Mouse (Mus musculus) B cell, adult 2 months (primary cell): ENCODE measurements at regions not wholly inside any gene's neighbourhood (a gene's known extent, or its start where the extent isn't known, plus 50 kb on each side); places are given as distances from the start of the nearest gene placed in this dataset.

Source experiments
- DNase-seq, 2 experiments: peaks; one replicate each; pipeline ENCODE4 v3.0.0; 2022

- no peak for DNase-seq
These were observed 239.1 kb upstream of the Nfe2l3 start for GRCm38 (mm10) chr6:51193356-51193755.

GRCm38 (mm10) chr6:51196391-51196790, 236.1 kb upstream of the Nfe2l3 start:
- no peak for DNase-seq

- DNase-seq = no peak
These were observed 235.3 kb upstream of the Nfe2l3 start for GRCm38 (mm10) chr6:51197000-51197774.

GRCm38 (mm10) chr6:51200207-51200606, 232.3 kb upstream of the Nfe2l3 start:
- no peak for DNase-seq

- DNase-seq = no peak
These were observed 231.6 kb upstream of the Nfe2l3 start for GRCm38 (mm10) chr6:51200837-51201236.

GRCm38 (mm10) chr6:51204306-51204705, 228.2 kb upstream of the Nfe2l3 start:
- no peak for DNase-seq

GRCm38 (mm10) chr6:51205411-51205810, 227.1 kb upstream of the Nfe2l3 start:
- DNase-seq = no peak

- DNase-seq = peak; percentile 77 to 79
These were observed 225.6 kb upstream of the Nfe2l3 start for GRCm38 (mm10) chr6:51206712-51207505.

- DNase-seq = no peak
These were observed 224.7 kb upstream of the Nfe2l3 start for GRCm38 (mm10) chr6:51207587-51208361.

- DNase-seq = peak; percentile 72 to 77
These were observed 223.6 kb upstream of the Nfe2l3 start for GRCm38 (mm10) chr6:51208660-51209396.

- no peak for DNase-seq
These were observed 221.1 kb upstream of the Nfe2l3 start for GRCm38 (mm10) chr6:51211418-51211817.

- DNase-seq = no peak
These were observed 220.3 kb upstream of the Nfe2l3 start for GRCm38 (mm10) chr6:51212216-51212615.

GRCm38 (mm10) chr6:51215371-51215770, 217.1 kb upstream of the Nfe2l3 start:
- DNase-seq = no peak

GRCm38 (mm10) chr6:51216472-51216871, 216.0 kb upstream of the Nfe2l3 start:
- no peak for DNase-seq

- DNase-seq = no peak
These were observed 212.8 kb upstream of the Nfe2l3 start for GRCm38 (mm10) chr6:51219691-51220090.

GRCm38 (mm10) chr6:51220778-51221177, 211.7 kb upstream of the Nfe2l3 start:
- DNase-seq = no peak

GRCm38 (mm10) chr6:51236077-51236740, 196.3 kb upstream of the Nfe2l3 start:
- DNase-seq = no peak

GRCm38 (mm10) chr6:51240039-51240438, 192.4 kb upstream of the Nfe2l3 start:
- no peak for DNase-seq

GRCm38 (mm10) chr6:51250233-51250632, 182.2 kb upstream of the Nfe2l3 start:
- DNase-seq = no peak

- DNase-seq = no peak
These were observed 181.0 kb upstream of the Nfe2l3 start for GRCm38 (mm10) chr6:51251432-51251831.

- no peak for DNase-seq
These were observed 179.7 kb upstream of the Nfe2l3 start for GRCm38 (mm10) chr6:51252721-51253120.

GRCm38 (mm10) chr6:51256631-51257030, 175.8 kb upstream of the Nfe2l3 start:
- no peak for DNase-seq
